Mouse (Mus musculus) limb, embryonic 10.5 days (tissue): ENCODE results near the gene Selp. TPM values are rescaled to one million over a fixed set of nuclear protein-coding genes. Genes with fewer than 3 reads are reported as not detected.

ENCODE experiments used
- DNase-seq: peaks from one replicate; pipeline ENCODE4 v3.0.0-alpha.2; 2017; ENCODE audit warnings: low spot score
- H3K27ac ChIP-seq: fragments of 300-500 bp; sonication (generic); 2 replicates; pipeline ENCODE4 v1.5.1; 2016; ENCODE audit warnings: mild to moderate bottlenecking
- H3K27me3 ChIP-seq: fragments of 300-500 bp; sonication (generic); 2 replicates; pipeline ENCODE4 v1.6.1; 2016; ENCODE audit warnings: low read depth, mild to moderate bottlenecking; ENCODE audit not compliant: poor library complexity, severe bottlenecking
- H3K36me3 ChIP-seq: fragments of 300-500 bp; sonication (generic); 2 replicates; pipeline ENCODE4 v1.6.1; 2016; ENCODE audit warnings: mild to moderate bottlenecking, moderate library complexity
- H3K4me1 ChIP-seq: fragments of 300-500 bp; sonication (generic); 2 replicates; pipeline ENCODE4 v1.6.1; 2016
- H3K4me3 ChIP-seq: fragments of 300-500 bp; sonication (generic); 2 replicates; pipeline ENCODE4 v1.5.1; 2016; ENCODE audit warnings: mild to moderate bottlenecking, moderate library complexity
- H3K9me3 ChIP-seq: fragments of 300-500 bp; sonication (generic); replicated peaks from 2 replicates; pipeline ENCODE4 v1.6.1; 2016; ENCODE audit warnings: mild to moderate bottlenecking
- WGBS: fragments of 180-500 bp; shearing (Covaris S2); methylation state at CpG from one replicate; pipeline ENCODE4 v1.1.7; 2016; 5-methylcytosine and 5-hydroxymethylcytosine counted together
- polyA plus RNA-seq: library from polyadenylated mRNA; unstranded; fragments of >200 nt; fragmentation: Nextera tagmentation; extraction: Ambion mirVana; gene quantifications from 2 replicates; pipeline ENCODE4 v1.2.1, GENCODE M21; 2016

Gene Selp
- polyA plus RNA-seq, 1 experiment from 2014 or later, result 0.04 TPM

DNA sequence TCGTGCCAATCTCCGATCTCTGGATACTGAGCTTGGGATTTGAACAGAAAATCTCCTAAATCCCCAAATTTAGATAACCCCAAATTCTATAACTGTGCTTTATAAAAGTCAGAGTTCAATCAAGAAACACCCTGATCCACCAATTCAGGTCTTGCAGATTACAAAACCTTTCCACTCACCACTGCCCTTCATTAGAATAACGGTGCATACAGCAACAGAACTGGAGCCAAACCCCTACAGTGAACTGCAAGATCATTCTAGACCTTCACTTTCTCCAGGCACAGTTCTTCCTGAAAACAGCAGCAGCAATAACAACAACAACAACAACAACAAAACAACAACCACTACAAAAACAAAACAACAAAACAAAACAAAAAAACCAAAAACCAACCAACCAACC lies 28.3 kb upstream of the Selp start:
- Histone ChIP-seq H3K27me3 (no peaks in the 10 kb centered on the region), H3K4me3 (no peak overlapping the region), H3K9me3 (no peaks in the 10 kb centered on the region), H3K36me3 (no peaks in the 10 kb centered on the region), H3K27ac (no peak overlapping the region), H3K4me1 (no peaks in the 10 kb centered on the region)
- no peak for DNase-seq
- WGBS, result 88% methylated on average over 3 of the region's 3 CpGs

DNA sequence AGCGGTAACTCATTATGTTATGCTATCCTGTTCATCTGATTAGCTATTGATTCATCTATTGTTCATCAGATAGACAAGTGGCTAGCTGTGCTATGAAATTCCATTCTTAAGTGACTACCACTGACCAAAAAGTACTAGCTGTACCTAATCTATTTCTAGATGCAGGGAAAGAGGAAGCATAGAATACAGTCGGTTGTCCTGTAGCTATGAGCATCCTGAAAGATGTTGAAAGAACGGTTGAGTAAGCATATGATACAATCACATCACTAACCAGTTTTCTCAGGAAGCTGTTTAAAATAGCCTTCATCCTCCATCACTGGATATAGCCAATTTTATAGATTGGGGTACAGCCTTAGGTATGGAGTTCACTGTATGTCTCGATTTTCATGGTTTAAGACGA lies 27.2 kb upstream of the Selp start:
- H3K27ac ChIP-seq, result no peak overlapping the region
- WGBS, result 89% methylated on average over 5 of the region's 5 CpGs
- no peaks in the 10 kb centered on the region for H3K36me3 ChIP-seq
- H3K4me3 ChIP-seq, result no peak overlapping the region
- H3K27me3 ChIP-seq, result no peaks in the 10 kb centered on the region
- H3K4me1 ChIP-seq, result no peaks in the 10 kb centered on the region
- DNase-seq, result no peak
- H3K9me3 ChIP-seq, result no peaks in the 10 kb centered on the region

DNA sequence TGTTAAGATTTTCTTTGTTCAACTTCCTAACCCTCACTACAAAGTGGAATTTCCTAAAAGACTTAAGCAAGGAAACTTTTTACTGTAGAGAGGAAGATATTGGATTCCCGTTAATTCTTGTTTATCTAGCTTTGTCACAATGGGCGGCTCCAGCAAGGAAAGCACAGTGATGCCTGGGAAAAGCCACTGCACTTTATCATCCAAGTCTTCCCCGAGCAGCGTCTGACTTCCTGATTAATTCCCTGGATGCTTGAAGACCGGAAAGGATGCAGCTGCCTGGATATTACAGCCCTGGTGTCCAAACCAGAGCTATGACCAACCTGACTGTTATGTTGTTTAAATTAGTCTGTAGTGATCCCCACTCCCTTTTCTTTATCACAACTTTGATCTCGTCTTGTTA lies 18.3 kb upstream of the Selp start:
- WGBS, result 70% methylated on average over 6 of the region's 6 CpGs
- Histone ChIP-seq H3K4me1 (no peaks in the 10 kb centered on the region), H3K4me3 (no peak overlapping the region), H3K9me3 (no peaks in the 10 kb centered on the region), H3K27ac (no peak overlapping the region), H3K27me3 (no peaks in the 10 kb centered on the region), H3K36me3 (no peaks in the 10 kb centered on the region)
- DNase-seq, result no peak

GRCm38 (mm10) chr1:164097911-164098310 lies 17.2 kb upstream of the Selp start:
- Histone ChIP-seq H3K27ac (no peak overlapping the region), H3K4me3 (no peak overlapping the region), H3K27me3 (no peaks in the 10 kb centered on the region), H3K9me3 (no peaks in the 10 kb centered on the region), H3K4me1 (no peaks in the 10 kb centered on the region), H3K36me3 (no peaks in the 10 kb centered on the region)
- WGBS, result 85% methylated on average over 2 of the region's 2 CpGs
- DNase-seq, result no peak

- no peak for DNase-seq
- H3K9me3 ChIP-seq, result no peaks in the 10 kb centered on the region
- H3K27ac ChIP-seq, result no peak overlapping the region
- WGBS, result 81% methylated on average over 2 of the region's 2 CpGs
- H3K4me1 ChIP-seq, result no peaks in the 10 kb centered on the region
- no peaks in the 10 kb centered on the region for H3K36me3 ChIP-seq
- no peaks in the 10 kb centered on the region for H3K27me3 ChIP-seq
- H3K4me3 ChIP-seq, result no peak overlapping the region
Measured at GRCm38 (mm10) chr1:164098372-164098771, 16.7 kb upstream of the Selp start.

DNA sequence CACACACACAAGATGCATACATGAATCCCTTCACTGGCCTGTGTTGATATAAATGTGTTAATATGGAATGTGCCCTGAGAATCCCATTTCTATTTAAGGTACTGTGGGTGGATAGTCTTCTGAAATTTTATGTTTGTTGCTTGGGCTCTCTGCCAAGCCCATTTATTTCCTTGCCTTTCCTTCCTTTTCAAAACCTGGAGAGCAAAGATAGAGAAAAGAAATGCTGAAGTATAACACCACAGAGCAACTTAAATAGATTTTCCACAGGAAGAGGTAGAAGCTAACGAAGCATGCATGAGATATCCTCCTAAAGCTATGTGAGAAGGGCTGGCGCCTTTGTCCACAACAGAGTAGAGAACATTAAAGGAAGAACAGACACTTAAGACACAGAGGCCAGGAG lies 5.3 kb upstream of the Selp start:
- H3K4me1 ChIP-seq, result no peaks in the 10 kb centered on the region
- H3K36me3 ChIP-seq, result no peaks in the 10 kb centered on the region
- DNase-seq, result no peak
- H3K27ac ChIP-seq, result no peak overlapping the region
- no peaks in the 10 kb centered on the region for H3K27me3 ChIP-seq
- no peaks in the 10 kb centered on the region for H3K9me3 ChIP-seq
- H3K4me3 ChIP-seq, result no peak overlapping the region
- 95% methylated on average over 2 of the region's 2 CpGs for WGBS

GRCm38 (mm10) chr1:164110591-164111329 lies 4.3 kb upstream of the Selp start:
- H3K4me1 ChIP-seq, result no peaks in the 10 kb centered on the region
- H3K27me3 ChIP-seq, result no peaks in the 10 kb centered on the region
- no peak for DNase-seq
- H3K9me3 ChIP-seq, result no peaks in the 10 kb centered on the region
- no peak overlapping the region for H3K27ac ChIP-seq
- H3K36me3 ChIP-seq, result no peaks in the 10 kb centered on the region
- no peak overlapping the region for H3K4me3 ChIP-seq
- 94% methylated on average over 9 of the region's 9 CpGs for WGBS

- Histone ChIP-seq H3K27ac (no peak overlapping the region), H3K9me3 (no peaks in the 10 kb centered on the region), H3K4me3 (no peak overlapping the region), H3K4me1 (peaks cover 4% of the 10 kb centered on the region), H3K27me3 (no peaks in the 10 kb centered on the region), H3K36me3 (no peaks in the 10 kb centered on the region)
- 82% methylated on average over 5 of the region's 5 CpGs for WGBS
- DNase-seq, result no peak
Measured at GRCm38 (mm10) chr1:164114280-164114679, 784 bp upstream of the Selp start.

GRCm38 (mm10) chr1:164115647-164116046 lies 583 bp downstream of the Selp start:
- no peaks in the 10 kb centered on the region for H3K36me3 ChIP-seq
- peaks cover 4% of the 10 kb centered on the region for H3K4me1 ChIP-seq
- no peaks in the 10 kb centered on the region for H3K9me3 ChIP-seq
- H3K4me3 ChIP-seq, result no peak overlapping the region
- DNase-seq, result no peak
- no peaks in the 10 kb centered on the region for H3K27me3 ChIP-seq
- H3K27ac ChIP-seq, result no peak overlapping the region
- 86% methylated on average over 6 of the region's 6 CpGs for WGBS

- Histone ChIP-seq H3K4me1 (peaks cover 4% of the 10 kb centered on the region), H3K27ac (no peak overlapping the region), H3K9me3 (no peaks in the 10 kb centered on the region), H3K4me3 (no peak overlapping the region), H3K36me3 (no peaks in the 10 kb centered on the region), H3K27me3 (no peaks in the 10 kb centered on the region)
- no peak for DNase-seq
- WGBS, result 93% methylated on average over 6 of the region's 6 CpGs
Measured at GRCm38 (mm10) chr1:164117869-164118268, 2.8 kb downstream of the Selp start.

DNA sequence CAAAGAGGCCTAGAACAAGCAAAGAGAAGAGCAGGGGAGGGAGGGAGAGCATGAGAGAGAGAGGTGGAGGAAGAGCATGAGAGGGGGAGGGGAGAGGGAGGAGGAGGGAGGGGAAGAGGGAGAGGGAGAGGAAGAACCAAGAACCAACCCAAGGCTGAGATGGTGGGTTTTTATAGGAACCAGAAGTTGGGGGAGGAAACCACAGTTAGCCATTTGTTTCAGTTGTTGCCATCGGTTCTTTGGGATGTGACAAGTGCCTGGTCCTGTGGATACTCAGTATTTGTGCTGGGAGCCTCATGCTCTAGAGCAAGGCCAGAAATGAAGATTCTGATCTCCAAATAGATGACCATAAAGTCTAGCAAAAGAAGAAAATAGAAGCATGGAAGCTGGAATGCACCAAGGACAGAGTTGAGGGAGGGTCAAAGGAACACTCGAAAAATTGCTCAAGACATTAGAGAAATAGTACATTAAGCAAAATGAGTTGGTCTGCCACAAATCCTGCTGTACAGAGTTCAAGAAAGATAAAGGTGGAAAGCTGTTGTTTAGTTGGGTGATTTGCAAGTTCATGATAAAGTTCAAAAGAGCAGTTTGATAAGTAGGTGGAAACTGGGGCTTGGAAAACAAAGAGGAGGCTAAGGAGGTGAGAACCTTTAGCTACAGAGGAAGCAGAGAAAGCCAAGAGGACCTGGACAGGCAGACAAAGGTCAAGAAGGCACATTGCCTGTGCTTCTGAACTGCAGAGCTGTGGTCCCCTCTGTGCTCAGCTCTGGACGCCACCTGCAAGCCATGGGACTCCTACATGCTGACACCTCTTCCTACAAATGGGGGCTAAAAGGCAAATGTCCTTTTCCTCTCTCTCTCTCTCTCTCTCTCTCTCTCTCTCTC lies 5.1 kb downstream of the Selp start:
- peaks cover 4% of the 10 kb centered on the region for H3K4me1 ChIP-seq
- DNase-seq, result no peak
- H3K27me3 ChIP-seq, result no peaks in the 10 kb centered on the region
- no peaks in the 10 kb centered on the region for H3K9me3 ChIP-seq
- H3K27ac ChIP-seq, result no peak overlapping the region
- H3K4me3 ChIP-seq, result no peak overlapping the region
- WGBS, result 68% methylated on average over 3 of the region's 3 CpGs
- no peaks in the 10 kb centered on the region for H3K36me3 ChIP-seq

- Histone ChIP-seq H3K4me1 (peaks cover 4% of the 10 kb centered on the region), H3K36me3 (no peaks in the 10 kb centered on the region), H3K9me3 (no peaks in the 10 kb centered on the region), H3K27ac (no peak overlapping the region), H3K27me3 (no peaks in the 10 kb centered on the region), H3K4me3 (no peak overlapping the region)
- 90% methylated on average over 3 of the region's 3 CpGs for WGBS
- DNase-seq, result no peak
Measured at GRCm38 (mm10) chr1:164120777-164121158, 5.7 kb downstream of the Selp start.

- 40% methylated on average over 3 of the region's 3 CpGs for WGBS
- no peak for DNase-seq
- H3K27me3 ChIP-seq, result no peaks in the 10 kb centered on the region
Measured at GRCm38 (mm10) chr1:164123836-164124235, 8.8 kb downstream of the Selp start.

More at GRCm38 (mm10) chr1:164123836-164124235, 8.8 kb downstream of the Selp start:
- no peak overlapping the region for H3K27ac ChIP-seq
- peaks cover 4% of the 10 kb centered on the region for H3K4me1 ChIP-seq
- no peaks in the 10 kb centered on the region for H3K9me3 ChIP-seq
- H3K4me3 ChIP-seq, result no peak overlapping the region
- H3K36me3 ChIP-seq, result no peaks in the 10 kb centered on the region
